Mouse (Mus musculus): Measurements from ENCODE around the gene Hddc2. TPM values are rescaled to one million over a fixed set of nuclear protein-coding genes. Genes with fewer than 3 reads are reported as not detected.

The Hddc2 gene
- total RNA-seq, 2 experiments from 2014 or later, result 22.2 to 23.0 TPM

GRCm38 (mm10) chr10:31352845-31353427 lies 39.8 kb downstream of the Hddc2 start:
- DNase-seq (ENCODE audit: extremely low spot score in 1 of 2, low spot score in 1 of 2), result no peak

GRCm38 (mm10) chr10:31354141-31354540 lies 41.0 kb downstream of the Hddc2 start:
- no peak for DNase-seq (ENCODE audit: extremely low spot score in 1 of 2, low spot score in 1 of 2)

- DNase-seq (ENCODE audit: extremely low spot score in 1 of 2, low spot score in 1 of 2), result no peak
Observed at GRCm38 (mm10) chr10:31354886-31355461, 41.8 kb downstream of the Hddc2 start.

- DNase-seq (ENCODE audit: extremely low spot score in 1 of 2, low spot score in 1 of 2), result no peak
Observed at GRCm38 (mm10) chr10:31359749-31360148, 46.6 kb downstream of the Hddc2 start.

GRCm38 (mm10) chr10:31370200-31370599 lies 57.0 kb downstream of the Hddc2 start:
- peak in 1 of 2 experiments; percentile 8 for DNase-seq (ENCODE audit: extremely low spot score in 1 of 2, low spot score in 1 of 2)

Other genes with a start within 250 kb of the Hddc2 start
- gene Tpd52l1, start 132.6 kb downstream of the Hddc2 start, total RNA-seq (2021), result 10 to 100 TPM; 25.8 to 29.8 TPM

Measured in layer of hippocampus, postnatal 25 days (tissue).